Mouse (Mus musculus) liver, embryonic 11.5 days (tissue): Measurements from ENCODE around the gene Aldh4a1. TPM values are rescaled to one million over a fixed set of nuclear protein-coding genes. Genes with fewer than 3 reads are reported as not detected.

Source experiments
- ATAC-seq: fragments of 200-750 bp; cut with Nextera tagmentation; replicated peaks from 2 replicates; pipeline ENCODE4 v1.8.0; 2017; ENCODE audit warnings: moderate number of reproducible peaks, mild to moderate bottlenecking, moderate TSS enrichment, moderate library complexity; ENCODE audit not compliant: low FRiP score
- DNase-seq: peaks from one replicate; pipeline ENCODE4 v3.0.0-alpha.2; 2017; ENCODE audit warnings: low spot score
- H3K27ac ChIP-seq: fragments of 300-500 bp; sonication (generic); 2 replicates; pipeline ENCODE4 v1.5.1; 2014; ENCODE audit warnings: mild to moderate bottlenecking, low read depth, low read length, control low read depth
- H3K27me3 ChIP-seq: fragments of 300-500 bp; sonication (generic); replicated peaks from 2 replicates; pipeline ENCODE4 v1.6.1; 2014; ENCODE audit warnings: low read length, mixed read lengths; ENCODE audit not compliant: control insufficient read depth, insufficient read depth
- H3K36me3 ChIP-seq: fragments of 300-500 bp; sonication (generic); 2 replicates; pipeline ENCODE4 v1.6.1; 2014; ENCODE audit warnings: mild to moderate bottlenecking, low read length, moderate library complexity, mixed read lengths; ENCODE audit not compliant: control insufficient read depth, insufficient read depth
- H3K4me1 ChIP-seq: fragments of 300-500 bp; sonication (generic); replicated peaks from 2 replicates; pipeline ENCODE4 v1.6.1; 2014; ENCODE audit warnings: low read length, mixed read lengths; ENCODE audit not compliant: control insufficient read depth, insufficient read depth
- H3K4me2 ChIP-seq: fragments of 300-500 bp; sonication (generic); 2 replicates; pipeline ENCODE4 v1.6.1; 2014; ENCODE audit warnings: mild to moderate bottlenecking, control low read depth, moderate library complexity
- H3K4me3 ChIP-seq: fragments of 300-500 bp; sonication (generic); 2 replicates; pipeline ENCODE4 v1.5.1; 2014; ENCODE audit warnings: low read depth, low read length, control low read depth
- H3K9ac ChIP-seq: fragments of 300-500 bp; sonication (generic); 2 replicates; pipeline ENCODE4 v1.6.1; 2014; ENCODE audit warnings: low read depth, low read length, control low read depth
- H3K9me3 ChIP-seq: fragments of 300-500 bp; sonication (generic); 2 replicates; pipeline ENCODE4 v1.6.1; 2016; ENCODE audit warnings: low read length, inconsistent platforms, mixed read lengths; ENCODE audit not compliant: control insufficient read depth
- WGBS: fragments of 180-500 bp; shearing (Covaris S2); extraction: QIAGEN DNeasy Blood & Tissue Kit; methylation state at CpG from one replicate; pipeline ENCODE4 v1.1.7; 2014; 5-methylcytosine and 5-hydroxymethylcytosine counted together
- polyA plus RNA-seq: library from polyadenylated mRNA; unstranded; fragments of >200 nt; fragmentation: Nextera tagmentation; extraction: Ambion mirVana; gene quantifications from 2 replicates; pipeline ENCODE4 v1.2.1, GENCODE M21; 2014

Gene Aldh4a1
- polyA plus RNA-seq, 1 experiment from 2014 or later = 45.2 TPM

- DNase-seq (no peak), ATAC-seq (no peak; the same call in 1 of the 2 replicates)
- no peak overlapping the region for H3K4me2 ChIP-seq
- no peaks in the 10 kb centered on the region for H3K27me3 ChIP-seq
- H3K9me3 ChIP-seq = no peaks in the 10 kb centered on the region
- H3K27ac ChIP-seq = no peak overlapping the region
- no peaks in the 10 kb centered on the region for H3K4me1 ChIP-seq
- 74% methylated on average over 15 of the region's 15 CpGs for WGBS
- no peak overlapping the region for H3K4me3 ChIP-seq
- H3K36me3 ChIP-seq = peaks cover 5% of the 10 kb centered on the region; the same call in 1 of the 2 replicates
- no peak overlapping the region for H3K9ac ChIP-seq
These were observed 27.5 kb downstream of the Aldh4a1 start for GRCm38 (mm10) chr4:139650086-139650743.

- no peak for DNase-seq
- no peak for ATAC-seq
- H3K9ac ChIP-seq = no peak overlapping the region
- H3K36me3 ChIP-seq = peaks cover 5% of the 10 kb centered on the region; the same call in 1 of the 2 replicates
- no peaks in the 10 kb centered on the region for H3K4me1 ChIP-seq
- H3K4me2 ChIP-seq = no peak overlapping the region
- H3K9me3 ChIP-seq = no peaks in the 10 kb centered on the region
- no peak overlapping the region for H3K4me3 ChIP-seq
- 63% methylated on average over 11 of the region's 11 CpGs for WGBS
- H3K27me3 ChIP-seq = no peaks in the 10 kb centered on the region
- no peak overlapping the region for H3K27ac ChIP-seq
These were observed 28.2 kb downstream of the Aldh4a1 start for GRCm38 (mm10) chr4:139650907-139651306.

- H3K9ac ChIP-seq = no peak within 1 kb of the TSS
- no peaks in the 10 kb centered on the region; the same call in 1 of the 2 replicates for H3K36me3 ChIP-seq
- DNase-seq (no peak), ATAC-seq (no peak)
- H3K27me3 ChIP-seq = no peaks in the 10 kb centered on the region
- H3K4me2 ChIP-seq = no peak within 1 kb of the TSS
- no peaks in the 10 kb centered on the region for H3K4me1 ChIP-seq
- H3K9me3 ChIP-seq = no peaks in the 10 kb centered on the region
- whole genome bisulfite sequencing = 76% methylated on average over 8 of the region's 8 CpGs
- no peak within 1 kb of the TSS for H3K27ac ChIP-seq
- H3K4me3 ChIP-seq = no peak within 1 kb of the TSS
These were observed 30.6 kb downstream of the Aldh4a1 start, which contains the start of gene Tas1r2 for GRCm38 (mm10) chr4:139653238-139653637. Gene Tas1r2, plus strand, starts transcription at chr4:139653538.

GRCm38 (mm10) chr4:139661897-139662296, 39.2 kb downstream of the Aldh4a1 start:
- ATAC-seq (no peak), DNase-seq (no peak)
- no peaks in the 10 kb centered on the region for H3K9me3 ChIP-seq

GRCm38 (mm10) chr4:139667632-139668031, 45.0 kb downstream of the Aldh4a1 start:
- Histone ChIP-seq H3K4me3 (no peak overlapping the region), H3K4me1 (no peaks in the 10 kb centered on the region), H3K9me3 (no peaks in the 10 kb centered on the region), H3K9ac (no peak overlapping the region), H3K27ac (no peak overlapping the region), H3K36me3 (no peaks in the 10 kb centered on the region), H3K27me3 (no peaks in the 10 kb centered on the region), H3K4me2 (no peak overlapping the region)
- ATAC-seq (no peak), DNase-seq (no peak)
- 77% methylated on average over 6 of the region's 6 CpGs for WGBS

More at GRCm38 (mm10) chr4:139661897-139662296, 39.2 kb downstream of the Aldh4a1 start:
- no peak overlapping the region for H3K4me3 ChIP-seq
- no peaks in the 10 kb centered on the region for H3K4me1 ChIP-seq
- no peaks in the 10 kb centered on the region for H3K36me3 ChIP-seq
- H3K4me2 ChIP-seq = no peak overlapping the region
- no peaks in the 10 kb centered on the region for H3K27me3 ChIP-seq
- H3K9ac ChIP-seq = no peak overlapping the region
- H3K27ac ChIP-seq = no peak overlapping the region
- WGBS = 86% methylated on average over 14 of the region's 14 CpGs

GRCm38 (mm10) chr4:139669847-139670246, 47.2 kb downstream of the Aldh4a1 start:
- DNase-seq (peak; percentile 49), ATAC-seq (no peak)
- Histone ChIP-seq H3K36me3 (no peaks in the 10 kb centered on the region), H3K4me2 (no peak overlapping the region), H3K27ac (no peak overlapping the region), H3K9me3 (no peaks in the 10 kb centered on the region), H3K4me3 (no peak overlapping the region), H3K9ac (no peak overlapping the region), H3K27me3 (no peaks in the 10 kb centered on the region), H3K4me1 (no peaks in the 10 kb centered on the region)
- 17% methylated on average over 6 of the region's 6 CpGs for WGBS

- H3K9me3 ChIP-seq = no peaks in the 10 kb centered on the region
- no peak overlapping the region for H3K9ac ChIP-seq
- H3K36me3 ChIP-seq = no peaks in the 10 kb centered on the region
- ATAC-seq (no peak), DNase-seq (no peak)
- no peak overlapping the region for H3K4me2 ChIP-seq
- 0 out of 2 replicates have a peak, but pooled peaks cover 2% of the 10 kb centered on the region for H3K27me3 ChIP-seq
- 58% methylated on average over 9 of the region's 9 CpGs for WGBS
- no peak overlapping the region for H3K27ac ChIP-seq
- no peak overlapping the region for H3K4me3 ChIP-seq
- no peaks in the 10 kb centered on the region for H3K4me1 ChIP-seq
These were observed 53.0 kb downstream of the Aldh4a1 start for GRCm38 (mm10) chr4:139675696-139676095.

- H3K36me3 ChIP-seq = no peaks in the 10 kb centered on the region
- H3K9ac ChIP-seq = no peak overlapping the region
- DNase-seq (no peak), ATAC-seq (no peak)
- no peak overlapping the region for H3K4me2 ChIP-seq
- no peak overlapping the region for H3K4me3 ChIP-seq
- H3K27ac ChIP-seq = no peak overlapping the region
- H3K9me3 ChIP-seq = no peaks in the 10 kb centered on the region
- H3K4me1 ChIP-seq = no peaks in the 10 kb centered on the region
- WGBS = 77% methylated on average over 22 of the region's 22 CpGs
- H3K27me3 ChIP-seq = no peaks in the 10 kb centered on the region; the same call in 1 of the 2 replicates
These were observed 61.3 kb downstream of the Aldh4a1 start for GRCm38 (mm10) chr4:139683728-139684638.
